Mouse (Mus musculus) thymus, adult 18-20 months (tissue): ENCODE data around the gene Shank2.

ENCODE experiments used
- DNase-seq, 2 experiments: peaks; one replicate each; pipeline ENCODE4 v3.0.0; 2022; ENCODE audit warnings: mixed read lengths in 2 of 2

Gene Shank2

DNA sequence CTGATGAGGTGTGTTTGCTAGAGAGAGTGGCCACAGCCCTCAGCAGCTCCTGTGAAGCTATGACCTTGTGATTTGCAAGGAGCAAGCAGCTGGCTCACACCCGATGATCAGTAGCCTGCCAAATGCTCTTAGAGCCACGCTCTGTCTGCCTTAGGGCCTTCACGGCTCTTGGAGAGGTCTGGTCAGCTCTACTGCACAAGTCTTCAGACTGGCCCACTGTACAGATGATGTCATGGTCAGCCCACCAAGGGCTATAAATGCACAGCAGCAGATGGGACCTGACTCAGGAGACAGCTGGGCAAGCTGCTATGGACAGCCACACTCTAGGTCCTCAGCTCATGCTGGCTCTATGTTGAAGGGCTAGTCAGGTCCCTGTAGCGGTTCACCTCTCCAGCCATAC lies 376.5 kb downstream of the Shank2 start:
- no peak for DNase-seq

DNA sequence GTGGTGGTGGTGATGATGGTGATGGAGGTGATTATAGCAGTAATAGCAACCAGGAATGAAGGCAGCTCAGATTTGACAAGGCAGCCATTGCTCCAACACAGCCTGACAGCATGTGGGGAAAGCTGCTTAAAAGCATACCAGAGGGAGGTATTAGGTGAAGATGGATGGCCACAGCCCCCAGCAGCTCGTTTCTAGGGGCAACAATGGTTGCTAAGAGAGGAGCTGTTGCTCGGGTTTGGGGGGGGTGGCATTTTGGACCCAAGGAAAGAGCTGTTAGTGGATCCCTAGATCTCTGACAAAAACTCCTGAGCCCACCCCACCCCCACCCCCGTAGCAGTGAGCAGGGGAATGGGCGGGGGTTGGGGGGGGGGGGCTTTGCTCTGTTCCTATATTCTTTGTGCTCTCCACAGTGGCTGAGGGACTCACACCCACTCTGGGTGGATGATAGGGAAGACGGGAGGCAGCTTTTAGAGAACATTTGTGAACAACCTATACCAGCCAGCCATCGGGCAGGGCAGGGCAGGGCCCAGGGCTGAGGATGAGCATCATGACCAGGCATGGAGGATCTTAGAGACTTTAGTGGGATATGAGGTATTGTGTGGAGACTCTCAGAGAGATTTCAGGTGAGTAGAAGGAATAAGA lies 377.6 kb downstream of the Shank2 start:
- no peak for DNase-seq

DNA sequence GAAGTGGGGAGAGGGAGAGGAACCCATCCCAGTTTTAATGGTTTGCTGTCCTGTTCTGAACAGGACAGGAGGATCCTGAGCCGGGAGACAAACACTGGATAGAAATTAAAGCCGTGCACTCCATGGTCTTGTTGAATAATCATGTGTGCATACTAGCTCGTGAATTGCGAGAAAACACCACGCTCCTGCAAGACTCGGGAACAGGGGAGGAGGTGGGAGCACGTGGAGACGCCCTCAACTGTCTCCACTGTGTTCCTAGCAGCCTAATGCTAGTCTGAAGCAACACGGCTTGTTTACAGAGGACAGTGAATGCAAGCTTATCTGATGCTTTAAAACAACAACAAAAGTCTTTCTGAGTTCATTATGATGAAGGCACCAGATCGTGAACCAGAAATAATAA lies 379.9 kb downstream of the Shank2 start:
- DNase-seq, result no peak

DNA sequence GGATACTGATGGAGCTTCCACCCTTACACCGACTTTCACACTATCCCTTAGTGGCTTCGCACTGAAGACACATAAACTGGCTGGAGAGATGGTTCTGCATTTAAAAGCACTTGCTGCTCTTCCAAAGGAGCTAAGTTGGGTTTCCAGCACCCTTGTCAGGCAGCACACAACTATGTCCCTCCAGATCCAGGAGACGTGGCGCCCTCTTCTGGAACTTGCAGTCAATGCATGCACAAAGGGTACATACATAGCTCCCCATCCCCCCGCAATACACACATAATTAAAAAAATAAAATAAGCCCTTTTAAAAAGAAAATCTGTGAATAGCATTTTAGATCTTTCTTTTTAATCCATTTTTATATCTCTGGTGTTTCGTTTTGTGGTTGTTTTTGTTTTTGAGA lies 385.8 kb downstream of the Shank2 start:
- DNase-seq, result no peak

DNA sequence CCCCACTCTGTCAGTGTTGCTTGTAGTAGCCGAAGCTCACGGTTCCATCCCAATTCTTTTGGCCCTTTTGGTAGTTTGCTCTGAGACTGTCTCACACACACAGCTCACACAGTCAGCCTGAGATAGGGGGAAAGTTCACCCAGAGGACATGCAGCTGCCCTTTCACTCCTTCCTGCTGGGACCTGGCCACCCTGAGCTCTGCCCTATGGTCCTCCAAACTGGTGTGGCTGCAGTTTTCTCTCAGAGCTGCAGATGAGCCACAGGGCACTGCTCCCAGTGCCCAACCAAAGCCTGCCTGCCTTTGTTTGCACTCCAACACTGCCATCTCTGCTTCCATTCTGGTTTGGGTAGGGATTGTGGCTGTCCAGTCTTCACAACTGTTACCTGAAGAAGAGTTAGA lies 388.0 kb downstream of the Shank2 start:
- DNase-seq, result no peak

DNA sequence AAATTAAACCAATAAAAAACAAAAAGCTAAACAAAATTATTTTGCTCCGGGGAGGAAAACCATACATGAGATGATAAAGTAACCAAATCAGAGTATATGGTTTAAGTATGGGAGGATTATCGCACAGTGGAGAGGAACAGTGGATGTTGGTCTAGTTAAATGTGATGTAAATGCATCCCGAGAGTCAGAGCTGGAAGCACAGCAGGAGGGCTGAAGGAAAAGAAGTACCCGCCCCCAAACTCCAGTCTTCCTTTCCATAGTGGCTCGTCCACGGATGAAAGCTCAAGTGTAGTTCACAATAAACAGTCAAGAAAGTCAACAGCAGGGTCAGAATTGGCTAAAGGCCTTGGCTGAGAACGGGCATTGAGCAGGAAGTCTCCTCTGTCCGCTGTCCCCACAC lies 388.9 kb downstream of the Shank2 start:
- DNase-seq, result no peak

DNA sequence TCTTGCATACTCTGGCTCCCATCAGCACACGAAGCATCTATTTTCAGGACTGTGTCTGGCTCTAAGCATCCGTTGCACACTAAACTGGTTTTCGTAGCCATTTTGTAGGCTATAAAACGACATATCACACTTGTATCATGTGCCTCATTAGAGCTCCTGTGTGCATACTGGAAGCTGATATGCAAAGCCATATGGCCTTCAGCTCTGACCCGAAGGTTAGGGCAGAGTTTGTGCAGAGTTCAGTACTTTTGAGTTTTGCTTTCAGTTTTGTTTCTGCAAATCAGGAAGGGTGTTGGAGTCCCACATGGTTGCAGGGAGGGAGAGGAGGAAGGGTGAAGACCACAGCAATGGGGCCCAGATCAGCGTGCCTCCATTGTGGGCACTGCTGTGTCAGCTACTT lies 390.0 kb downstream of the Shank2 start:
- no peak for DNase-seq

DNA sequence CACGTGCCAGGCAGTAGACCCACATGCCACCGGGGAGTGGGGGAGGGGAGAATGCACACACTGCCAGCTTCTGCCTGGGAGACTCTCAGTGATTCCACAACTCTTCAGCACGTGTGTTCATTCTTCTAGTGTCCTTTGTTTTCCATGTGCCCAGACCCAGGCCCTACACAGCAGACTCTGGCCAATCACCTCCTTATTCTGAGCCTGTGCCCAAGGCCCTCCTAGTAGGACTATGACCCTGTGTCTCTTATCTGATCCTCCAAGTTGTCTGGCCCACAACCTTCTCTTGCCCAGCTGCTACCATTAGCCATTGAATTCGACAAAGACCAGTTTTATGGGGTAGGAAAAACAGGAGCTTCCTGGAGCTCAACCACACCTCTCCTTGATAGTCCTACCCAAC lies 400.8 kb downstream of the Shank2 start:
- no peak for DNase-seq

DNA sequence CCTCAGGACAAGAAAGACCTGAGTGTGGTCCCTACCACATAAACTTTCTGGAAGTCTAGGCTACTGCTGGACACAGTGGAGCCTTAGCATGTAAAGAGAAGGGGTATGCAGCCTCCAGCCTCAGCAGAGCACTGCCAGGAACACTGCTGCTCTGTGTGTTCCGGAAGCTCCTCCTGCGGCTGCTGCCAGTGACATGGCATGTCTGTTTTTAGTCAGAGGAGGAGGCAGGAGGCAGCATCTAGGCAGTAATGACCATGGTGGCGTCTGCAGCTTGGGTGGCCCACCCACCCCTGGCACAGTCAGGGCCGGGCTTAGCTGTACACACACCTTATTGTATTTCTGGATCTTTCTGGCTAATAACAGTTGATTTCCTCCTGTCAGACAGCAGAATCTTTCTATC lies 405.9 kb downstream of the Shank2 start:
- no peak for DNase-seq

DNA sequence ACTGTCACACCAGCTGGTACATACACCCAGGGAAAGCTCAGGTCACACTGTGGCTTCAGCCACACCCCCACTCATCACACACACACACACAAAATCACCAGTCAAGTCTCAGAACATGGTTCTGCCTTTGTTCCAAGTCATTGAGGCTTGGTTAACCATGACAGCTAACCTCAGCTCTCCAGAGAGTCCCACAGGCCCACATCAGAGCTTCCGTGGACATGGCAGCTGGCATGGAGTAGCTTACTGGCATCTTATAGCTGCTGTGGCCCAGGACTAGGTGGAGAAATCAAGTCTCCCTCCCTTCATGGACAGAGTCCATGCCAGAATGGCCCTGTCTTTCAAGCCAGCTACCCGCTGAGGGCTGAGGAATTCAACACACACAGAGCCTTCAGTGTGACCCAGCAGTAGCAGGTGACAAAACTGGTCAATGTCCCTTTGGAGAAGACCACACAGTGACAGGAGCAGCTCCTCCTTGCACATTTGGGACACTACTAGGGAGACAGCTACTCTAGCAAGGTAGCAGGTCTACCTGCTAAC lies 406.8 kb downstream of the Shank2 start:
- no peak for DNase-seq

DNA sequence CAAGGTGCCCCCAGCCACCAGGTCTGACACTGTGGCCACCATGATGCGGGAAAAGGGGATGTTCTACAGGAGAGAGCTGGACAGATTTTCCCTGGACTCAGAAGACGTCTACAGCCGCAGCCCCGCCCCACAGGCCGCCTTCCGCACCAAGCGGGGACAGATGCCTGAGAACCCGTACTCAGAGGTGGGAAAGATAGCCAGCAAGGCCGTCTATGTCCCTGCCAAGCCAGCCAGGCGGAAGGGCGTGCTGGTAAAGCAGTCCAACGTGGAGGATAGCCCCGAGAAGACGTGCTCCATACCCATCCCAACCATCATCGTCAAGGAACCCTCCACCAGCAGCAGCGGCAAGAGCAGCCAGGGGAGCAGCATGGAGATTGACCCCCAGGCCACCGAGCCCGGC lies 408.0 kb downstream of the Shank2 start:
- no peak for DNase-seq

DNA sequence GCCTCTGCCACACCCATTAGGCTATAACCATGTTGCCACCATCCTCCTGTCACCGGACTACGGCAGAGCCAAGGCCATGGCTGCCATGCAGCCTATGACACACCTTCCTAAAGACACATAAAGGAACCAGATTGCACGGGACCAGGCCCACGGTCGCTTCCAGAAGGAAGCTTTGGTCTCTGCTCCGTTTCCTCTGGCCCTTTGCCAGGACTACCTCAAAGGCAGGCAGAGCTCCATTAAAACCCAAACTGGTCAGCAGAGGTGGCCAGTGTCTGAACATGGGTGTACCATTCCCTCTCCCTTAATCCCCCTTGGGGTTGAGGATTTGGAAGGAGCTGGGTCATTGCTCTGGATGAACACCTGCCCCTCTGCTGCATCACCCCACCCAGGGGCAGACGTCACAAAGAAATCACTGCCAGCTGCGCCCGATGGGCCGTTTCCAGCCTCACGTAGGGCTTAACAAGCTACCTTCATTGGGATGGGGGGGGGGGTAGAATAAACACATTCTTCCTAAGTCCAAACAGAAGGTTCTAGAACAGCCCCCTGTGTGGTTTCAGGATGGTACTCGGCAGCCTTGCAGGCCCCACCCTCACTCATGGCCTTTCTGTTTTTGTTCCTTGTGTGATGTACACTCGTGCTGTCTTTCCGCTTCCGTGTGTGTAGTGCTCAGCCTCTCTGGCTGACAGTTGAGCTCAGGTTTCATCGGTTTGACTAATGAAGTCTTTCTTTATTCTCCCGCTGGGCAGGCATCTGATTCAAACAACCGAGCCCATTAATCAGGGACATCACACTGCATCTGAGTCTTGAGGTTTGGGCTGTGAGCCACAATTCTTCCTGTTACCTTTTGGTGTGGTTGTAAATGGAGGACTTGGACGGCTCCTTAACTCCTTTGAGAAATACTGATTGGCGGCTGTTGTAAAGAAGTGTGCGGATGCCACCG lies 410.5 kb downstream of the Shank2 start:
- DNase-seq, result no peak

DNA sequence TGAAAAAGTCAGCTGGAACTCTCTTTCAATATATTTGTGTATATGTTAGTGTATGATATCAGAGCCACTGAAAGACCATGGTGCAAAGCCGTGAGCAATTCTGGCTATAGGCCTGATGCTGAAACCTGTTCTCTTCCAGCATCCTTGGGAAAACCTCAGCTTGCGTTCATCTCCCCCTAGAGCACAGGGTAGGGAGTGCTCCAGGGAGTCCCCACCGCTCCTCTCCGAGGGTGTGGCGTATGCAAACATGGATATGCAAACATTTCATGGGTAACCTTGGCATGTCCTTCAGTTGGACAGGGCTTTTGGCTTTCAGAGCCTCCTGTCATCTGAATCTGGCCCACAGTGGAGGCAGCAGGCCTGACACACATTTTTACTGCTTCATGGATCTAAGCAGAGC lies 412.9 kb downstream of the Shank2 start:
- no peak for DNase-seq

DNA sequence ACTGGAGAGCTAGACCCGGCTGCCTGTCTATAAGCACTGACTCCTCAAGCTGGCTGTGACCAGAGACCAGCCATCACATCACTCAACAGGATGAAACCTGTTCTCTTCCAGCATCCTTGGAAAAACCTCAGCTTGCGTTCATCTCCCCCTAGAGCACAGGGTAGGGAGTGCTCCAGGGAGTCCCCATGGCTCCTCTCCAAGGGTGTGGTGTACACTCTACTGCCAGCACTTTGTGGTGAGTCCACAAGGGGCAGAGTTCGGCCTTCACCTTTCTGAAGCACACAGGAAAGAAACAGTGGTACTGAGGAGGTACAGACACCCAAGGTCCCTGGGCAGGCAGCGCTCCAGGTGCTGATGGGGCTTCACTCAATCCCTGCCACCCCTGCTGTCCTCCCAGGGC lies 414.1 kb downstream of the Shank2 start:
- no peak for DNase-seq

DNA sequence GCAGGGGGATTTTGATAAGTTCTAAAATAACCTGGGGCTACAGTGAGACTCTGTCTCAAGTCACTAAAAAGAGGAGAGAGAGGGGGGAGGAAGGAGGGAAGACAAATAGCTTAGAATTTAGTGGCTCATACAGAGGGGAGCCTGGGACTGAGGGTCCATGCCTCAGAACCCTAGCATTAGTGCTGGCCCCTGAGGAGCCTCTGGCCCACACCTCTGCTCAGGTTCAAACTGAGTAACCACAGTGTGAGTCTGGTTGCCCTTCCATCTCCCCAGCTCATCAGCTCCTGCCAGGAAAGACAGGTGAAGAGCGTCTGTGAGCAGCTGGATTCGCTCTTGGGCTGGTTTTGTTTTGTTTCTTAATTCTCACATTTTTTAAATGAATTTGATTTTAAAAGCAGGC lies 415.5 kb downstream of the Shank2 start:
- DNase-seq, result no peak

DNA sequence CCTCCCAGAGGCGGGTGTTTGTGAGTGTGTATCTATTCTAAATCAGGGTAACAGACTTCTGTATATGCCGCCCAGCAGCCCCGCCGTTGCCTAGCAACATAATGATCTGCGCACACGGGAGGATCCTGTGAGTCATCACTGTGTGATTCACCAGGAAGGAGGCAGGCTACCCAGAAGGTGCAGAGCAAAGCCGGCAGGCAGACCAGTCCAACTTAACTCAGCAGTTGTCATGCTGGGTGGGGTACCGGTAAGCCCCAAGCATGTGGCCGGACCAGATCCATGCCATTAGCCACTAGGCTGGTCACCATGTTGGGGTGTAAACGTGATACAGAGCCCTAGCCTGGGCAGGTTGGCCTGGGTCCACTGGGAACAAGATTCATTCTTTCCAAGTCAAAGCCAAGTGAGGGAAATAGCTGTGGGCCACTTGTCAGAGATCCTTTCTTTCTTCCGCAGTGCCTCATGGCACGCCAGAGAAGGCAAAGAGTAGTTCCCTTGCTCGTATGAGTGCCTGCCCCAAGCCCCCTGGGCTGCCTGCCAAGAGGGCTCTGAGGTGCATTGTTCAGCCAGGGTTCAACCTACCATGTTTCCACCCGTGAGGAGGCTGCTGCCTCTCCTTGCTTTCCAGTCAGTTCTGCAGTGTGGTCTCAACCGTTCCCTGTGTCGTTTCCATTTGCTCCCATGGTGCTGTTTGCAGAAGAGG lies 416.1 kb downstream of the Shank2 start:
- DNase-seq, result no peak

DNA sequence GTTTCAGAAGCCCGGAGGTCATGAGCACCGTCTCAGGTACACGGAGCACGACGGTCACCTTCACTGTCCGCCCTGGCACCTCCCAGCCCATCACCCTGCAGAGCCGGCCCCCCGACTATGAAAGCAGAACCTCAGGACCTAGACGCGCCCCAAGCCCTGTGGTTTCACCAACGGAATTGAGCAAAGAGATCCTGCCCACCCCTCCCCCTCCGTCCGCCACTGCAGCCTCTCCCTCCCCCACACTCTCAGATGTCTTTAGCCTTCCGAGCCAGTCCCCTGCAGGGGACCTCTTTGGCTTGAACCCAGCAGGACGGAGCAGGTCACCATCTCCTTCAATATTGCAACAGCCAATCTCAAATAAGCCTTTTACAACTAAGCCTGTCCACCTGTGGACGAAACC lies 418.8 kb downstream of the Shank2 start:
- DNase-seq, result no peak

DNA sequence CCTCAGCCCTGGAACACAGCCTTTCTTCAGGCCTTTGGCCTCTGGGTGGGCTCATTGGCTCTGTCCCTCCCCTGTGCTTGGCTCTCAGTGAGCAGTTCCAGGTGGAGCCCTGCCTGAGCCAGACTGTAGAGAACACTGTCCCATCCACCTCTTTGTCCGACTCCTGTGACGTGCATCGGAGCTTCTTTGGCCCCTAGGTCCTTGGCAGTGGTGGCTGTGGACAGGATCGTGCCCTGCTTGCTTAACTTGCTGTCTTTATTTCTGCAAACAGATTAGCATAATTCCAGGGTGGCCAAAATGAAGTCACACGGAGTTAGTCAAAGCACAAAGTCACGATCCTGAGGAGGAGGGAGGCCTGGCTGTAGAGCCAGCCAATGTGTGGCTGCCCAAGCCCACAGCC lies 419.8 kb downstream of the Shank2 start:
- no peak for DNase-seq

DNA sequence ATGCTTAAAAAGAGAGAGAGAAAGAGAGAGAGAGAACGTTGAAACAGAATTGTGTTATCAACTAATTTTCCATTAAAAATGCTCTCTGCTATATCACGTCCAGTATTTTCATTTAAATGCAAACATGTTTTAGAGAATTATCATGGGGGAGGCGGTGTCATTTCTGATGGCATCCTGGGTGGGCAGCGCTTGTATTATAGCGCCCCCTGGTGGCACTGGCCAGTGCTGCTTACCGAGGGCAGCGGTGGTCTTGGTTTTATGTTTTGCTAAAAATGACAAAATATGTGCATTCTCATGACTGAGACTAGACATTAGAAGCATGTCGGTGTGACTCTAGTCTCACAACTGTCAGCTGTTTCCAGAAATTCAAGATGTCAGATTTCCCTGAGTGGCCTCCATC lies 424.2 kb downstream of the Shank2 start:
- no peak for DNase-seq

DNA sequence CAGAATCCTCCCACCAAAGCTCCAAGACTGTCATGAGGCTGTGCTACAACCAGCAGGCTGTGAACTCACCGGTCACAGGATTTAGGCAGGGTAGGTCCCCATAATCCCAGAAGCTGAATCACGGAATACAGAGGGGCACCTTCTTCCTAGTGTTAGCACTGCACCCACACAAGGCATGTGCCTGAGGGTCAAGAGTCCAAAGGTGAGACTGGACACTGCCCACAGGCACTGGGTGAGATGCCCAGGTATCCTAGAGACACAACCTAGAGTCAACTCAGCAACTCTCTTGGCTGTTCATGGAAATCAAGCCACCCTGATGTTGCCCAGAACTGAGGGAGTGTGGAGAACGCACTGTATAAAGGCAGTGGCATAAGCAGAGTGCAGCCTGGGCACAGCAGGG lies 424.9 kb downstream of the Shank2 start:
- no peak for DNase-seq

DNA sequence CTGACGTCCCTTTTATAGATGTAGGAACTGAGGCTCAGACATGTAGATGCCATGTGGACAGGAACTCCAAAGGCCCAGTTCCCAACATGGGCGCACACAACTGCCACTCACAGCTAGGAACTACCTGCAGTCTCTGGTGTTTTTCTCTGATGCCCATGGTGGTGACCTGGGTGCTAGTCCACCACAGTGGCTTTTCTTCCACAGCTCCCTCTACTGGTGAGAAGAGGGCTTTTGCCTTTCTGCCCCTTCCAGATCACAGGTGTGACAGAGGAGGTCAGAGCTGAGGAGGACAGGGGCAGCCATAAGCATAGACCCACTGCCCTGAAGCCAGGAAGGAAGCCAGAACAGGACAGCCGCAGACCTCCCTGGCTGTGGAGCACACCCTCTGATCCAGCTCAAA lies 425.7 kb downstream of the Shank2 start:
- DNase-seq, result no peak

DNA sequence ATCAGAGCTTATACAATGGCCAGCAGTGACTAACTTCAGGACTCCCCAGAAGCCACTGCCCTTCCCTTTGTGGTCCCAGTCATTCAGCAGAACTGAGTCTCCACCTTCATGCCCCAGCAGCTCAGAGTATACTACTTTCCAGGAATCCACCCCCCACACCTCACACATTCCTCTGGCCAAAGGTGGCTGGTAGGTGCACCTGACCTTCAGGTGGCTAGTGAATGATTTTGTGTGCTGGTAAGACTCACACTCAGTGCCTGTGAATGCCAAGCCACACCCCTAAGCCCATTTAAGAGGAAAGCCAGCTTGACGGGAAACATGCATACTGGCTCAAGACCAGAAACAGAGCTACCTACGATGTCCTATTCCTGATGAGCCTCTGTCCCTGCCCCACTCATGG lies 431.2 kb downstream of the Shank2 start:
- no peak for DNase-seq

DNA sequence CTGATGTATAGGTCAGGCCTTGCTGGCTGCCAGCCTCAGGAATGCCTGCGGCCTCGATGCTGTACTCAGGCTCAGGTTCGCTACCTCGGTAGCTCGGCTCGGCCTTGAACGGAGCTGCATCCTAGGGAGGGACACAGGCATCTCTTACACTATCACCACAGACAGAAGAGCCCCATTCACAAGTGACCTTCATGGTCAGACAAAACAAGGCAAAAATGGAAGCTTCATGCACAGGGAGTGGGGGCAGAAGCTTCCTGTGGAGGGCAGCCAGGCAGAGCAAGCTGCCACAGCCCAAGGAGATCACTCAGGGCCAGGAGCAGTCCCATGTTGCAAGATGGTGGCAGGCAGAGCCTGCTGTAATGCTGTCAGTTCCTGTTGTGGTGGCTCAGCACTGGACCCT lies 437.1 kb downstream of the Shank2 start:
- DNase-seq, result no peak

DNA sequence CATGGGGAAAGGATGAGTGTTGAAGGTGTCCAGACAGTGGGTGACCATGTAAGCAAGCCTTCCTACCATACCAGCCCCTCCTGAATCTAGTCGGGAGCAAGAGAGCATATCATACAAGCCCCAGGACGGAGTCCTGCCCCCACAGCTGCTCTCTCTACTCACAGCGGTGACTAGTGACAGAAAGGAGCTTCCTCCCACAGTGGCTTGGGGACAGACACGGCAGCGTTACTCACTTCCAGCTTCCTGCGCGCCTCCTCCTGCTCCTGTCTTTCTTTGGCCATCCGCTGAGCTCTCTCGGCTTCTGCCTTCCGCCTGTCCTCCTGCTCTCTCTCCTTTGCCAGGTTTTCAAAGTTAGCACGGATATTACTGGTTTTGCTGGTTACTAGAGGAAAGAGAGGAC lies 439.7 kb downstream of the Shank2 start:
- no peak for DNase-seq
